In the genomic region with DNA sequence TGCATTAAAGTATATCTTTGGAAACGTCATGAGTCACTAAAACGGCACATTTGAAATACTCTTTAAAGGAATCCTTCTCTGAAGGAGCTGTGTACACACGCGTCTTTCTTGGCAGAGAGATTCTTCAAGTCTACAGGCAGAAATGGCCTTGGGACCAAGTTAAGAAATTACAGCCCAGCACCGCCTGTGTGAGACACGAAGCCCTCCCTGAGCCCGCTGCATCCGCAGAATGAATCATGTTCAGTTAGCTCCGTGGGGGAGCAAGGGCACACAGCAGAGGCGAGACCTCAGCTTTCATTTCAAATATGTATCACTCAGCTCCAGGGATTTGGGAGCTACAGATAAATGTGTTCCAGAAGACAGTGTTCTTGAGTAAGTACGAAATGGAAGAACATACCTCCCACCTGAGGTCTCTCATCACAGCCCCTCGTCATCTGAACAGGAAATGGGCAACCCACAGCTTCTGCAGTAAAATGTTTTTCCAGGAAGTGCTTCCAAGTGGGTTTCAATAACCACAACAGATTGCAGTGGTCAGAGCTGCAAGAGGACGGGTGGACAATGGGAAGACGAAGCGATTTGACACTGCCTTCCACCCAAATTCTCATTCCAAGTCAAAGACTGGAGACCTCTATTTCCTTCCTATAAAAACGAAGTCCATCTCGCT, we compare ENCODE assay signal across 10 mouse cellular contexts.
DNase-seq lines count a peak whose midpoint lies in the region; TF ChIP-seq lines count a peak whose summit lies in the region.
"Had no signal": no experiment of that assay in that cellular context is flagged by ENCODE, and none has a peak within 500 bp of the region (broad histone marks: within the 10 kb centered on the region; RNA-seq: fewer than 3 reads in every experiment).

No protein-coding gene starts in this region.

- WGBS in kidney, adult 2 months = 61% methylated on average over 17 of the region's 17 CpGs

- TF ChIP-seq CTCF in kidney, adult 2 months (conservative IDR thresholded peaks at IDR 0.05; ENCODE audit: insufficient read depth, insufficient read length, low read depth, low read length) = no peak

- no peaks in the 10 kb centered on the region for H3K27me3 ChIP-seq in kidney, adult 2 months (replicated peaks; ENCODE audit: control insufficient read depth, insufficient read depth, low read length)
- H3K27me3 ChIP-seq: heart, embryonic 13.5 days had no signal

- no peak overlapping the region for H3K4me3 ChIP-seq in kidney, adult 2 months (ENCODE audit: insufficient read depth, low read depth, low read length)
- H3K4me3 ChIP-seq: heart, embryonic 13.5 days had no signal

- peak; percentile 42 to 50 for DNase-seq in adrenal gland, adult (ENCODE audit: inconsistent age in 2 of 2, low spot score in 1 of 2)
- DNase-seq in adrenal gland, postnatal 4 days (ENCODE audit: low spot score in 2 of 2) = no peak
- peak; percentile 14 to 41 for DNase-seq in kidney, postnatal 4 days
- no peak for DNase-seq in kidney, adult 2 months
- DNase-seq in thymus, postnatal 0 days (ENCODE audit: low spot score) = peak; percentile 2
- DNase-seq in thymus, postnatal 10 days (ENCODE audit: low spot score in 2 of 2) = no peak
- no peak for DNase-seq in retina, postnatal 1 day
- no peak for DNase-seq in heart, adult 8-10 months (ENCODE audit: low spot score)
- DNase-seq: cerebellum, postnatal 25 days had no signal

- no peak overlapping the region for H3K27ac ChIP-seq in kidney, adult 2 months (ENCODE audit: insufficient read depth, low read depth, low read length)
- H3K27ac ChIP-seq: heart, embryonic 13.5 days had no signal

- no peaks in the 10 kb centered on the region for H3K4me1 ChIP-seq in kidney, adult 2 months (ENCODE audit: control insufficient read depth, insufficient read depth, low read length)
- H3K4me1 ChIP-seq: heart, embryonic 13.5 days had no signal

- H3K36me3 ChIP-seq in kidney, adult 2 months (ENCODE audit: control insufficient read depth, insufficient read depth, low read length) = no peaks in the 10 kb centered on the region
- H3K36me3 ChIP-seq: heart, embryonic 13.5 days had no signal

- no peak for TF ChIP-seq POLR2A in kidney, adult 2 months (IDR thresholded peaks at IDR 0.05; ENCODE audit: low read depth, low read length)

Comparison
In these comparisons a context has a peak if more than half of its experiments do, and no peak if none do; other contexts are left out.
1. DNase-seq: peak in adrenal gland, adult (2 of 2), kidney, postnatal 4 days (2 of 2) and thymus, postnatal 0 days (single experiment); none in adrenal gland, postnatal 4 days (0 of 2), kidney, adult 2 months (single experiment), thymus, postnatal 10 days (0 of 2), retina, postnatal 1 day (single experiment) and heart, adult 8-10 months (single experiment).